Mouse (Mus musculus): Measurements from ENCODE around the gene Trim12a.
A peak's percentile ranks its signal among the peaks of the same experiment; 100 is the strongest.
"Not testable (repeated sequence)": the region's sequence is repeated elsewhere in the genome, so short reads cannot be mapped to it uniquely, and the experiment has no call there.

Gene Trim12a

GRCm38 (mm10) chr7:104315369-104316080 is at the start of gene Trim12a:
Gene Trim12a (minus strand): TSS chr7:104315466.
- DNase-seq (ENCODE audit: low spot score): not testable (repeated sequence)

- no peak for DNase-seq (ENCODE audit: low spot score)
Measured at GRCm38 (mm10) chr7:104353600-104353967, 38.3 kb upstream of the Trim12a start.

GRCm38 (mm10) chr7:104352717-104353599 is 37.7 kb upstream of the Trim12a start, which contains the start of gene Trim12c:
Gene Trim12c (minus strand): TSS chr7:104353362.
- peak; percentile 82 for DNase-seq (ENCODE audit: low spot score)

- DNase-seq (ENCODE audit: low spot score): not testable (repeated sequence)
Measured at GRCm38 (mm10) chr7:104348043-104348442, 32.8 kb upstream of the Trim12a start.

- DNase-seq (ENCODE audit: low spot score): not testable (repeated sequence)
Measured at GRCm38 (mm10) chr7:104340744-104341143, 25.5 kb upstream of the Trim12a start.

- DNase-seq (ENCODE audit: low spot score): not testable (repeated sequence)
Measured at GRCm38 (mm10) chr7:104335547-104335946, 20.3 kb upstream of the Trim12a start.

GRCm38 (mm10) chr7:104329171-104329570 is 13.9 kb upstream of the Trim12a start, which contains the start of gene Trim34b:
Gene Trim34b (plus strand): TSS chr7:104329471.
- not testable (repeated sequence) for DNase-seq (ENCODE audit: low spot score)

- DNase-seq (ENCODE audit: low spot score): no peak
Measured at GRCm38 (mm10) chr7:104322028-104322427, 6.8 kb upstream of the Trim12a start.

GRCm38 (mm10) chr7:104314796-104315353 is 391 bp downstream of the Trim12a start:
- peak; percentile 35 for DNase-seq (ENCODE audit: low spot score)

GRCm38 (mm10) chr7:104291638-104292400 is 23.4 kb downstream of the Trim12a start:
- DNase-seq (ENCODE audit: low spot score): no peak

- no peak for DNase-seq (ENCODE audit: low spot score)
Measured at GRCm38 (mm10) chr7:104290641-104291040, 24.6 kb downstream of the Trim12a start.

- not testable (repeated sequence) for DNase-seq (ENCODE audit: low spot score)
Measured at GRCm38 (mm10) chr7:104287576-104288443, 27.5 kb downstream of the Trim12a start, which contains the start of gene Trim5. Gene Trim5 (minus strand): TSS chr7:104288094.

- not testable (repeated sequence) for DNase-seq (ENCODE audit: low spot score)
Measured at GRCm38 (mm10) chr7:104279361-104279760, 35.9 kb downstream of the Trim12a start.

GRCm38 (mm10) chr7:104265335-104265734 is 49.9 kb downstream of the Trim12a start:
- DNase-seq (ENCODE audit: low spot score): not testable (repeated sequence)

GRCm38 (mm10) chr7:104260380-104260779 is 54.9 kb downstream of the Trim12a start:
- DNase-seq (ENCODE audit: low spot score): not testable (repeated sequence)
